Mouse (Mus musculus): ENCODE data around the gene Etnk1. TPM values are rescaled to one million over a fixed set of nuclear protein-coding genes. Genes with fewer than 3 reads are reported as not detected.
"Not testable (repeated sequence)": the region's sequence is repeated elsewhere in the genome, so short reads cannot be mapped to it uniquely, and the experiment has no call there.

Gene Etnk1
- polyA plus RNA-seq, 1 experiment = 39.7 TPM

- no peak overlapping the region for H3K4me3 ChIP-seq (ENCODE audit: insufficient read depth, low read length)
- no peak overlapping the region for H3K27ac ChIP-seq (ENCODE audit: insufficient read depth, low read depth, low read length)
- no peak for TF ChIP-seq POLR2A (IDR thresholded peaks at IDR 0.05; ENCODE audit: borderline replicate concordance, low read depth, low read length)
- no peak for TF ChIP-seq CTCF (IDR thresholded peaks at IDR 0.05; ENCODE audit: low read depth, low read length)
- peaks cover 31% of the 10 kb centered on the region for H3K4me1 ChIP-seq (ENCODE audit: control insufficient read depth, insufficient read depth, low read length)
These were observed 3.3 kb downstream of the Etnk1 start for GRCm38 (mm10) chr6:143170166-143170960.

GRCm38 (mm10) chr6:143171066-143171465 is 4.0 kb downstream of the Etnk1 start:
- no peak overlapping the region for H3K27ac ChIP-seq (ENCODE audit: insufficient read depth, low read depth, low read length)
- no peak overlapping the region for H3K4me3 ChIP-seq (ENCODE audit: insufficient read depth, low read length)
- TF ChIP-seq POLR2A (IDR thresholded peaks at IDR 0.05; ENCODE audit: borderline replicate concordance, low read depth, low read length) (no peak), CTCF (IDR thresholded peaks at IDR 0.05; ENCODE audit: low read depth, low read length) (no peak)
- H3K4me1 ChIP-seq (ENCODE audit: control insufficient read depth, insufficient read depth, low read length) = peaks cover 28% of the 10 kb centered on the region

GRCm38 (mm10) chr6:143171781-143172465 is 4.9 kb downstream of the Etnk1 start:
- Histone ChIP-seq H3K4me3 (ENCODE audit: insufficient read depth, low read length) (no peak overlapping the region), H3K27ac (ENCODE audit: insufficient read depth, low read depth, low read length) (no peak overlapping the region), H3K4me1 (ENCODE audit: control insufficient read depth, insufficient read depth, low read length) (peaks cover 27% of the 10 kb centered on the region)
- no peak for TF ChIP-seq POLR2A (IDR thresholded peaks at IDR 0.05; ENCODE audit: borderline replicate concordance, low read depth, low read length)
- no peak for TF ChIP-seq CTCF (IDR thresholded peaks at IDR 0.05; ENCODE audit: low read depth, low read length)

DNA sequence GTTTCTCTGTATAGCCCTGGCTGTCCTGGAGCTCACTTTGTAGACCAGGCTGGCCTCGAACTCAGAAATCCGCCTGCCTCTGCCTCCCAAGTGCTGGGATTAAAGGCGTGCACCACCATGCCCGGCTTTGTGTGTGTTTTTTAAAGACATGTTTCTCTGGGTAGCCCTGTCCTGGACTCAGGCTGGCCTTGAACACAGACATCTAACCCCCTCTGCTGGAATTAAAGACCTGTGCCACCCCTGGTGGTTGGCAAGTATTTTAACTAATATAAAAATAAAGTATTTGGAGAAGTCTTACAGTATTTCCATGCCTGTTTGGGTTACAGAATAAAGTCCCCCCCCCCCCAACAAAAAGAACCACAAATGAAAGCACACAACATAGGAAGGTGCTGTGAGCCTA is 5.7 kb downstream of the Etnk1 start:
- not testable (repeated sequence) for H3K27ac ChIP-seq (ENCODE audit: insufficient read depth, low read depth, low read length); H3K4me3 ChIP-seq (ENCODE audit: insufficient read depth, low read length)
- peaks cover 29% of the 10 kb centered on the region for H3K4me1 ChIP-seq (ENCODE audit: control insufficient read depth, insufficient read depth, low read length)

DNA sequence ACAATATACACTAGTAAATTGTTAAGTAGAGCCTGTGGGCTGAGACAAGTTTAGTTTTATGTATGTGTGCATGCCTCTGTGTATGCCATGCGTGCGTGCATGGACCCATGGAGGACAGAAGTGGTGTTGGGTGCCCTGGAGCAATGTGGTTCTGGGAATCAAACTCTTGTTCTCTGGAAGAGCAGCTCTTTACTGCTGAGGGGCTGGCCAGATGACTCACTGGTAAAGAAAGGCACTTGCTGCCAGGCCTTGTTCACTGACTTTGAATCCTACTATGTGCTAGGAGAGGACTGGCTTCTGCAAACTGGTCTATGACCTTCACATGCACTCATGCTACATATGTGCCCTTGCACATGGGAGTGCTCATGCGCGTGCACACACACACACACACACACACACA is 7.2 kb downstream of the Etnk1 start:
- H3K4me3 ChIP-seq (ENCODE audit: insufficient read depth, low read length) = no peak overlapping the region
- no peak overlapping the region for H3K27ac ChIP-seq (ENCODE audit: insufficient read depth, low read depth, low read length)
- H3K4me1 ChIP-seq (ENCODE audit: control insufficient read depth, insufficient read depth, low read length) = peaks cover 25% of the 10 kb centered on the region
- TF ChIP-seq CTCF (IDR thresholded peaks at IDR 0.05; ENCODE audit: low read depth, low read length) (no peak), POLR2A (IDR thresholded peaks at IDR 0.05; ENCODE audit: borderline replicate concordance, low read depth, low read length) (no peak)

DNA sequence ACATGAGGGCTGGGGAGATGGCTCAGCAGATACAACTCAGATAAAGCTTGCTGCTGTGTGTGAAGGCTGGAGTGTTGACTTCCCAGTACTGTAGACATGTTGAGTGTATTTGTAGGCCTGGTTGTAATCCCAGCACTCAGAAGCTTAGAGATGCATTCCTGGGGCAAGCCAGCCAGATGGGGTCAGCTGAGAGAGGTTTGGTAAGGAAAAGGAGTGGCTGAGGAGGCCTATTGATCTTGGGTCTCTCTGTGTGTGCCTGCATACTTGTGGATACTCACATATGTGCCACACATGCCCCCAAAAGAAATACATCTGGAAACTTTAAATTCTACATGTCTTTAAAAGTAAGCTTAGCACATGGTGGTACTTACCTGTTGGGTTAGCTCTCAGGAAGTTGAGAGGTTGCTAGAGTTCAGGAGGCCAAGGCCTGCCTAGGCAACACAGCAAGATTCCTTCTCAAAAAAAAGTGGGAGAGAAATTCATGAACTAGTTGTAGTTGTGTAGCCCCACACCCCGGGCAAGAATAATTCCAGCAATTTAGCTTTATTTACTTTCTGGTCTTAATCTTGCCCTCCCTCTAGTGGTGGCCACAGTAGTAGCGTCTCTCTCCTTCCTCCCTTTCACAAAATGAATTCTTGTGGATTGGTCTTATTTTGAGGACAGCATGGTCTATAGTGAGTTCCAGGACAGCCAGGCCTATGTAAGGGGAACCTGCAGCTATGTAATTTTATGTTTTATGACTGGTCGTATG is 8.1 kb downstream of the Etnk1 start:
- Histone ChIP-seq H3K27ac (ENCODE audit: insufficient read depth, low read depth, low read length) (no peak overlapping the region), H3K4me1 (ENCODE audit: control insufficient read depth, insufficient read depth, low read length) (peaks cover 19% of the 10 kb centered on the region), H3K4me3 (ENCODE audit: insufficient read depth, low read length) (no peak overlapping the region)
- TF ChIP-seq CTCF (IDR thresholded peaks at IDR 0.05; ENCODE audit: low read depth, low read length) = no peak

GRCm38 (mm10) chr6:143176076-143176475 is 9.1 kb downstream of the Etnk1 start:
- Histone ChIP-seq H3K4me1 (ENCODE audit: control insufficient read depth, insufficient read depth, low read length) (peaks cover 9% of the 10 kb centered on the region), H3K4me3 (ENCODE audit: insufficient read depth, low read length) (no peak overlapping the region), H3K27ac (ENCODE audit: insufficient read depth, low read depth, low read length) (no peak overlapping the region)
- TF ChIP-seq CTCF (IDR thresholded peaks at IDR 0.05; ENCODE audit: low read depth, low read length) (no peak), POLR2A (IDR thresholded peaks at IDR 0.05; ENCODE audit: borderline replicate concordance, low read depth, low read length) (no peak)

DNA sequence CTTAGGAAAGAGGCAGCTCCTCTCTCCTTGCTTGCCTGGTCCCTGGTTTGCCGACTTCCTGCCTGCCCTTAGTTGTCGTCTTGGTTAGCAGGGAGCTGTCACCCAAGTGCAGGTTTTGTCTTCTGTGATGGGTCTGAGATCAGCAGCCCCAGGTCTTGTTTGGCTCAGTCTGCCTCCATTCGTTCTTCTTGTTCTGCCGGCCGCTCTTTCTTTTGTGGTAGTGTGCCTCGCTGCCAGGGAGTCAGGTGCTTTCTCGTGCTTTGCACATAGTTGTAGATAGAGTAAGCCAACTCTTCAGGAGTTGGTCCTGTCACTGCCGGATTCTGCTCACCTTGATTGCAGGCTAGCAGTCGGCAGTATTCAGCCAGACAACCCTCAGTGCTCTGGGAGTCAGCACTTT is 9.6 kb downstream of the Etnk1 start:
- Histone ChIP-seq H3K4me1 (ENCODE audit: control insufficient read depth, insufficient read depth, low read length) (peaks cover 4% of the 10 kb centered on the region), H3K27ac (ENCODE audit: insufficient read depth, low read depth, low read length) (no peak overlapping the region), H3K4me3 (ENCODE audit: insufficient read depth, low read length) (no peak overlapping the region)
- TF ChIP-seq POLR2A (IDR thresholded peaks at IDR 0.05; ENCODE audit: borderline replicate concordance, low read depth, low read length) = no peak
- no peak for TF ChIP-seq CTCF (IDR thresholded peaks at IDR 0.05; ENCODE audit: low read depth, low read length)

DNA sequence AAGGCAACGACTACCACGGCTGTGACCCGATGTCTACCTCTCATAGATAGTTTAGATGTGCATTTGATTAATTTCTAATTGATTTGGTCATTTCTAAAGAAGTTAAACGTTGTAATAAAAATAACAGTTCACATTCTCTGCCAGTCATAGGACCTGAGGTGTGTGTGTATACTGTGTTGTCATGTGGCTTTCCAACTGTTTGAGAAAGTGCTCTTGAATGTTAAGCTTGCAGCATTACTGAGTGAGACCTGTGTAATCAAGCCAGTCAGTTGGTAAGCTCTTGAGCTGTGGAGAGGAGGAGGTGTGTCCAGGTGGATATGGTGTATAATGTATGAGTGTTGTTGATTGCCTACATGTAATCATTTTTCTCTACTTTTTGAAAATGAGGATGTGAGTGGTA is 12.2 kb downstream of the Etnk1 start:
- Histone ChIP-seq H3K27ac (ENCODE audit: insufficient read depth, low read depth, low read length) (no peak overlapping the region), H3K4me1 (ENCODE audit: control insufficient read depth, insufficient read depth, low read length) (peaks cover 2% of the 10 kb centered on the region; the same call in 1 of the 2 replicates)

GRCm38 (mm10) chr6:143179733-143180132 is 12.7 kb downstream of the Etnk1 start:
- TF ChIP-seq POLR2A (IDR thresholded peaks at IDR 0.05; ENCODE audit: borderline replicate concordance, low read depth, low read length) (no peak), CTCF (IDR thresholded peaks at IDR 0.05; ENCODE audit: low read depth, low read length) (no peak)
- no peak overlapping the region for H3K27ac ChIP-seq (ENCODE audit: insufficient read depth, low read depth, low read length)
- peaks cover 2% of the 10 kb centered on the region; the same call in 1 of the 2 replicates for H3K4me1 ChIP-seq (ENCODE audit: control insufficient read depth, insufficient read depth, low read length)
- H3K4me3 ChIP-seq (ENCODE audit: insufficient read depth, low read length) = no peak overlapping the region

More for the DNA sequence above, 12.2 kb downstream of the Etnk1 start:
- no peak overlapping the region for H3K4me3 ChIP-seq (ENCODE audit: insufficient read depth, low read length)
- TF ChIP-seq POLR2A (IDR thresholded peaks at IDR 0.05; ENCODE audit: borderline replicate concordance, low read depth, low read length) (no peak), CTCF (IDR thresholded peaks at IDR 0.05; ENCODE audit: low read depth, low read length) (no peak)

Data from bone marrow macrophage, adult 2 months (primary cell).